Mouse (Mus musculus) stomach, embryonic 15.5 days (tissue): ENCODE data around the gene Tmem45b. TPM values are rescaled to one million over a fixed set of nuclear protein-coding genes. Genes with fewer than 3 reads are reported as not detected.
A peak's percentile ranks its signal among the peaks of the same experiment; 100 is the strongest.

Experiments
- ATAC-seq: fragments of 200-750 bp; cut with Nextera tagmentation; 2 replicates; pipeline ENCODE4 v1.8.0; 2017; ENCODE audit warnings: low read depth, moderate number of reproducible peaks, moderate TSS enrichment; ENCODE audit not compliant: insufficient read depth, low FRiP score
- H3K27ac ChIP-seq: fragments of 300-500 bp; sonication (generic); 2 replicates; pipeline ENCODE4 v1.5.1; 2015; ENCODE audit warnings: mild to moderate bottlenecking, inconsistent platforms
- H3K27me3 ChIP-seq: fragments of 300-500 bp; sonication (generic); replicated peaks from 2 replicates; pipeline ENCODE4 v1.6.1; 2015; ENCODE audit warnings: inconsistent platforms
- H3K36me3 ChIP-seq: fragments of 300-500 bp; sonication (generic); 2 replicates; pipeline ENCODE4 v1.6.1; 2015; ENCODE audit warnings: inconsistent platforms
- H3K4me1 ChIP-seq: fragments of 300-500 bp; sonication (generic); 2 replicates; pipeline ENCODE4 v1.6.1; 2015; ENCODE audit warnings: inconsistent platforms
- H3K4me2 ChIP-seq: fragments of 300-500 bp; sonication (generic); 2 replicates; pipeline ENCODE4 v1.6.1; 2015; ENCODE audit warnings: mild to moderate bottlenecking, inconsistent platforms
- H3K4me3 ChIP-seq: fragments of 300-500 bp; sonication (generic); replicated peaks from 2 replicates; pipeline ENCODE4 v1.5.1; 2015; ENCODE audit warnings: inconsistent platforms
- H3K9ac ChIP-seq: fragments of 300-500 bp; sonication (generic); 2 replicates; pipeline ENCODE4 v1.6.1; 2015; ENCODE audit warnings: inconsistent platforms
- H3K9me3 ChIP-seq: fragments of 300-500 bp; sonication (generic); 2 replicates; pipeline ENCODE4 v1.6.1; 2016; ENCODE audit warnings: inconsistent platforms
- WGBS: fragments of 180-500 bp; shearing (Covaris S2); methylation state at CpG from one replicate; pipeline ENCODE4 v1.1.7; 2015; 5-methylcytosine and 5-hydroxymethylcytosine counted together
- polyA plus RNA-seq: library from polyadenylated mRNA; unstranded; fragments of >200 nt; fragmentation: Nextera tagmentation; extraction: Ambion mirVana; gene quantifications from 2 replicates; pipeline ENCODE4 v1.2.1, GENCODE M21; 2015

Gene Tmem45b
- polyA plus RNA-seq, 1 experiment from 2014 or later = 24.1 TPM

- H3K4me1 ChIP-seq = peaks cover 12% of the 10 kb centered on the region
- no peaks in the 10 kb centered on the region for H3K9me3 ChIP-seq
- peaks cover 8% of the 10 kb centered on the region for H3K36me3 ChIP-seq
- H3K27me3 ChIP-seq = no peaks in the 10 kb centered on the region
- peak overlapping the region; percentile 73 for H3K4me2 ChIP-seq
- H3K4me3 ChIP-seq = peak overlapping the region; percentile 90
- no peak overlapping the region for H3K27ac ChIP-seq
- no peak overlapping the region for H3K9ac ChIP-seq
- no peak for ATAC-seq
- WGBS = 83% methylated on average over 5 of the region's 5 CpGs
Observed at GRCm38 (mm10) chr9:31387206-31387605, 77.1 kb downstream of the Tmem45b start.

- Histone ChIP-seq H3K27me3 (no peaks in the 10 kb centered on the region), H3K9ac (peak overlapping the region; percentile 83), H3K4me3 (peak overlapping the region; percentile 90), H3K4me2 (peak overlapping the region; percentile 73), H3K36me3 (peaks cover 4% of the 10 kb centered on the region; the same call in 1 of the 2 replicates), H3K27ac (peak overlapping the region; percentile 35; the same call in 1 of the 2 replicates), H3K9me3 (no peaks in the 10 kb centered on the region), H3K4me1 (peaks cover 12% of the 10 kb centered on the region)
- peak; percentile 56 for ATAC-seq
- 8% methylated on average over 44 of the region's 44 CpGs for WGBS
Observed at GRCm38 (mm10) chr9:31386368-31387180, 77.7 kb downstream of the Tmem45b start.

GRCm38 (mm10) chr9:31385947-31386354 is 78.3 kb downstream of the Tmem45b start, which contains the start of gene Nfrkb:
Gene Nfrkb (plus strand): TSS chr9:31386192.
- ATAC-seq = peak; percentile 98
- H3K9ac ChIP-seq = peak within 1 kb of the TSS; percentile 83
- peak within 1 kb of the TSS; percentile 90 for H3K4me3 ChIP-seq
- peak within 1 kb of the TSS; percentile 73 for H3K4me2 ChIP-seq
- no peaks in the 10 kb centered on the region for H3K9me3 ChIP-seq
- WGBS = under 1% methylated on average over 41 of the region's 46 CpGs
- no peaks in the 10 kb centered on the region for H3K27me3 ChIP-seq
- H3K36me3 ChIP-seq = no peaks in the 10 kb centered on the region; the same call in 1 of the 2 replicates
- peak within 1 kb of the TSS; percentile 35; the same call in 1 of the 2 replicates for H3K27ac ChIP-seq
- peaks cover 12% of the 10 kb centered on the region for H3K4me1 ChIP-seq

GRCm38 (mm10) chr9:31385500-31385869 is 78.8 kb downstream of the Tmem45b start:
- H3K4me2 ChIP-seq = peak overlapping the region; percentile 73
- no peaks in the 10 kb centered on the region for H3K9me3 ChIP-seq
- WGBS = 21% methylated on average over 4 of the region's 4 CpGs
- H3K36me3 ChIP-seq = no peaks in the 10 kb centered on the region; the same call in 1 of the 2 replicates
- ATAC-seq = no peak
- H3K4me3 ChIP-seq = peak overlapping the region; percentile 90
- no peak overlapping the region for H3K27ac ChIP-seq
- no peaks in the 10 kb centered on the region for H3K27me3 ChIP-seq
- peaks cover 12% of the 10 kb centered on the region for H3K4me1 ChIP-seq
- 0 out of 2 replicates have a peak overlapping the region, but pooled peaks have one; percentile 83 for H3K9ac ChIP-seq

- peak overlapping the region; percentile 73 for H3K4me2 ChIP-seq
- no peak overlapping the region for H3K27ac ChIP-seq
Observed at GRCm38 (mm10) chr9:31384786-31385499, 79.3 kb downstream of the Tmem45b start.

GRCm38 (mm10) chr9:31376661-31377060 is 87.6 kb downstream of the Tmem45b start:
- no peak for ATAC-seq
- Histone ChIP-seq H3K4me3 (no peak overlapping the region), H3K9ac (no peak overlapping the region), H3K9me3 (no peaks in the 10 kb centered on the region), H3K4me1 (no peaks in the 10 kb centered on the region), H3K4me2 (no peak overlapping the region), H3K27ac (no peak overlapping the region), H3K36me3 (peaks cover 7% of the 10 kb centered on the region; the same call in 1 of the 2 replicates), H3K27me3 (no peaks in the 10 kb centered on the region)

More at GRCm38 (mm10) chr9:31384786-31385499, 79.3 kb downstream of the Tmem45b start:
- Histone ChIP-seq H3K4me3 (peak overlapping the region; percentile 90; the same call in 1 of the 2 replicates), H3K9me3 (no peaks in the 10 kb centered on the region), H3K9ac (no peak overlapping the region), H3K4me1 (peaks cover 12% of the 10 kb centered on the region), H3K27me3 (no peaks in the 10 kb centered on the region), H3K36me3 (no peaks in the 10 kb centered on the region; the same call in 1 of the 2 replicates)
- WGBS = 77% methylated on average over 17 of the region's 17 CpGs
- no peak for ATAC-seq

Other genes with a start within 250 kb of the Tmem45b start
- 4.2 and 5.1 TPM in 2 replicates for gene Prdm10, start 183.9 kb downstream of the Tmem45b start, polyA plus RNA-seq
- gene Nfrkb, start 78.3 kb downstream of the Tmem45b start, polyA plus RNA-seq = 16.5 and 18.4 TPM in 2 replicates